8 mouse cellular contexts compared by ENCODE assay signal in genomic region chr5:136863961-136864674, GRCm38 (mm10). TPM values are rescaled to one million over a fixed set of nuclear protein-coding genes. Genes with fewer than 3 reads are reported as not detected.
DNase-seq lines count a peak whose midpoint lies in the region; ATAC-seq lines count a peak whose summit lies in the region.

No protein-coding gene starts in this region.

- peak overlapping the region; percentile 31 for H3K4me2 ChIP-seq in embryonic facial prominence, embryonic 15.5 days (replicated peaks)
- peak overlapping the region; percentile 48 for H3K4me2 ChIP-seq in heart, embryonic 14.5 days (ENCODE audit: low read length)
- no peak overlapping the region for H3K4me2 ChIP-seq in liver, embryonic 16.5 days (ENCODE audit: low read depth, low read length)

- no peak overlapping the region for H3K9ac ChIP-seq in embryonic facial prominence, embryonic 15.5 days
- H3K9ac ChIP-seq in heart, embryonic 14.5 days (ENCODE audit: low read length) = no peak overlapping the region
- no peak overlapping the region for H3K9ac ChIP-seq in liver, embryonic 16.5 days (ENCODE audit: low read depth, low read length)

- peak; percentile 44 to 66 for DNase-seq in cerebellum, postnatal 14 days
- DNase-seq in kidney, adult 8-10 months = peak; percentile 18 to 27
- peak; percentile 27 for DNase-seq in ovary, postnatal 14 days (ENCODE audit: low spot score)
- DNase-seq in c-Kit-positive CD71-positive TER-119-positive erythroid progenitor cells, embryonic 14.5 days (ENCODE audit: low spot score) = no peak

- H3K27me3 ChIP-seq in embryonic facial prominence, embryonic 15.5 days = no peaks in the 10 kb centered on the region
- peaks cover 18% of the 10 kb centered on the region for H3K27me3 ChIP-seq in heart, embryonic 14.5 days (ENCODE audit: control insufficient read depth, insufficient read depth, low read length)
- H3K27me3 ChIP-seq in liver, embryonic 16.5 days (ENCODE audit: control insufficient read depth, insufficient read depth, low read depth, low read length) = no peaks in the 10 kb centered on the region

- no peaks in the 10 kb centered on the region for H3K9me3 ChIP-seq in embryonic facial prominence, embryonic 15.5 days (replicated peaks)
- no peaks in the 10 kb centered on the region for H3K9me3 ChIP-seq in heart, embryonic 14.5 days (ENCODE audit: control insufficient read depth, low read length)
- H3K9me3 ChIP-seq in liver, embryonic 16.5 days (replicated peaks; ENCODE audit: control insufficient read depth, low read length) = no peaks in the 10 kb centered on the region

- no peak overlapping the region for H3K4me3 ChIP-seq in embryonic facial prominence, embryonic 15.5 days (replicated peaks)
- no peak overlapping the region for H3K4me3 ChIP-seq in heart, embryonic 14.5 days (ENCODE audit: control insufficient read depth in 1 of 2, insufficient read depth in 1 of 2, low read depth in 1 of 2, low read length in 2 of 2)
- no peak overlapping the region for H3K4me3 ChIP-seq in liver, embryonic 16.5 days (ENCODE audit: low read depth, low read length)

- 14% methylated on average over 14 of the region's 14 CpGs for WGBS in embryonic facial prominence, embryonic 15.5 days
- 3% methylated on average over 14 of the region's 14 CpGs for WGBS in heart, embryonic 14.5 days
- WGBS in liver, embryonic 16.5 days (ENCODE audit: insufficient replicate concordance) = 8% methylated on average over 14 of the region's 14 CpGs

- 0 out of 2 replicates have a peak, but pooled peaks cover 7% of the 10 kb centered on the region for H3K36me3 ChIP-seq in embryonic facial prominence, embryonic 15.5 days
- no peaks in the 10 kb centered on the region for H3K36me3 ChIP-seq in heart, embryonic 14.5 days (ENCODE audit: control insufficient read depth, insufficient read depth, low read length)
- no peaks in the 10 kb centered on the region for H3K36me3 ChIP-seq in liver, embryonic 16.5 days (ENCODE audit: control insufficient read depth, insufficient read depth)

- peaks cover 63% of the 10 kb centered on the region for H3K4me1 ChIP-seq in embryonic facial prominence, embryonic 15.5 days
- H3K4me1 ChIP-seq in heart, embryonic 14.5 days (ENCODE audit: control insufficient read depth in 2 of 2, insufficient read depth in 2 of 2, low read length in 2 of 2) = peaks cover 27 to 28% of the 10 kb centered on the region in 2 experiments
- H3K4me1 ChIP-seq in liver, embryonic 16.5 days (ENCODE audit: control insufficient read depth, low read depth, low read length) = no peaks in the 10 kb centered on the region

- H3K27ac ChIP-seq in embryonic facial prominence, embryonic 15.5 days (replicated peaks) = peak overlapping the region; percentile 93
- H3K27ac ChIP-seq in heart, embryonic 14.5 days (replicated peaks in 1 of 2; ENCODE audit: control insufficient read depth in 1 of 2, insufficient read depth in 1 of 2, low read depth in 2 of 2, low read length in 2 of 2) = peak overlapping the region; percentile 67 to 86
- H3K27ac ChIP-seq in liver, embryonic 16.5 days (ENCODE audit: low read length) = no peak overlapping the region

- ATAC-seq in cerebellum, adult (ENCODE audit: insufficient number of reproducible peaks, low FRiP score, low TSS enrichment) = no peak
- ATAC-seq in embryonic facial prominence, embryonic 15.5 days (ENCODE audit: insufficient number of reproducible peaks, low FRiP score, low TSS enrichment, low read depth) = peak; percentile 76
- ATAC-seq in heart, embryonic 14.5 days (ENCODE audit: insufficient number of reproducible peaks, insufficient read depth, low FRiP score, low read depth) = peak; percentile 81
- ATAC-seq in liver, embryonic 16.5 days (ENCODE audit: low read depth) = peak; percentile 48; the same call in 1 of the 2 replicates

RNA-seq across cellular contexts. Expression of gene Col26a1, which starts 18.9 kb away (rescaled TPM):
- 247 and 258 TPM in 2 replicates for polyA plus RNA-seq in embryonic facial prominence, embryonic 15.5 days (2015; fragmentation: Nextera tagmentation; extraction: Ambion mirVana)
- 7.8 and 14.2 TPM in 2 replicates for polyA plus RNA-seq in heart, embryonic 14.5 days (2014; fragmentation: Nextera tagmentation; extraction: Ambion mirVana)
- 0.19 and 0.42 TPM in 2 replicates for polyA plus RNA-seq in liver, embryonic 16.5 days (2015; fragmentation: Nextera tagmentation; extraction: Ambion mirVana)

RNA-seq across cellular contexts. Expression of gene Ift22, which starts 43.8 kb away (rescaled TPM):
- polyA plus RNA-seq in embryonic facial prominence, embryonic 15.5 days (2015; fragmentation: Nextera tagmentation; extraction: Ambion mirVana) = 76.5 and 104 TPM in 2 replicates
- polyA plus RNA-seq in heart, embryonic 14.5 days (2014; fragmentation: Nextera tagmentation; extraction: Ambion mirVana) = 37.5 and 45.9 TPM in 2 replicates
- 7.6 and 8.4 TPM in 2 replicates for polyA plus RNA-seq in liver, embryonic 16.5 days (2015; fragmentation: Nextera tagmentation; extraction: Ambion mirVana)

Comparison
In these comparisons a context has a peak if more than half of its experiments do, and no peak if none do; other contexts are left out.
1. RNA of gene Col26a1, which starts 18.9 kb away (polyA plus RNA-seq): 247 to 258 TPM in embryonic facial prominence, embryonic 15.5 days; 7.8 to 14.2 TPM in heart, embryonic 14.5 days and 0.19 to 0.42 TPM in liver, embryonic 16.5 days; every median in the first group is over 10 times any median in the second.